Mouse (Mus musculus) layer of hippocampus, adult 8-10 months (tissue): ENCODE measurements around the gene Megf6. TPM values are rescaled to one million over a fixed set of nuclear protein-coding genes. Genes with fewer than 3 reads are reported as not detected.

Experiments used
- DNase-seq, 2 experiments: peaks; one replicate each; pipeline ENCODE4 v3.0.0; 2022; ENCODE audit warnings: low spot score in 2 of 2
- total RNA-seq, 4 experiments: library from RNA; stranded (reverse); gene quantifications; 2 replicates each; pipeline ENCODE4 v1.2.4; 2022

Gene Megf6
- total RNA-seq, 4 experiments from 2014 or later = 5.3 to 7.2 (median 5.7) TPM

- no peak for DNase-seq
Observed at GRCm38 (mm10) chr4:154249316-154249715, 78.8 kb downstream of the Megf6 start.

- DNase-seq = peak; percentile 54 to 68
Observed at GRCm38 (mm10) chr4:154252537-154253255, 82.2 kb downstream of the Megf6 start.

GRCm38 (mm10) chr4:154260755-154261154 lies 90.2 kb downstream of the Megf6 start:
- no peak for DNase-seq

GRCm38 (mm10) chr4:154262071-154262470 lies 91.5 kb downstream of the Megf6 start:
- no peak for DNase-seq

GRCm38 (mm10) chr4:154267511-154267910 lies 97.0 kb downstream of the Megf6 start:
- no peak for DNase-seq

- DNase-seq = no peak
Observed at GRCm38 (mm10) chr4:154269520-154269919, 99.0 kb downstream of the Megf6 start.

- DNase-seq = peak in 1 of 2 experiments; percentile 55
Observed at GRCm38 (mm10) chr4:154273000-154273399, 102.5 kb downstream of the Megf6 start.

GRCm38 (mm10) chr4:154279481-154279880 lies 109.0 kb downstream of the Megf6 start:
- DNase-seq = no peak

- no peak for DNase-seq
Observed at GRCm38 (mm10) chr4:154283671-154284070, 113.1 kb downstream of the Megf6 start.

- no peak for DNase-seq
Observed at GRCm38 (mm10) chr4:154293735-154294201, 123.2 kb downstream of the Megf6 start.

- DNase-seq = no peak
Observed at GRCm38 (mm10) chr4:154294262-154294731, 123.8 kb downstream of the Megf6 start.

GRCm38 (mm10) chr4:154297761-154298160 lies 127.2 kb downstream of the Megf6 start:
- DNase-seq = no peak

GRCm38 (mm10) chr4:154299541-154300271 lies 129.2 kb downstream of the Megf6 start:
- DNase-seq = no peak

- DNase-seq = peak; percentile 22 to 46
Observed at GRCm38 (mm10) chr4:154301466-154301881, 130.9 kb downstream of the Megf6 start, which contains the start of gene Arhgef16. Gene Arhgef16, minus strand, starts transcription at chr4:154301676.

GRCm38 (mm10) chr4:154309131-154309530 lies 138.6 kb downstream of the Megf6 start:
- DNase-seq = no peak

- DNase-seq = no peak
Observed at GRCm38 (mm10) chr4:154310576-154311262, 140.2 kb downstream of the Megf6 start.

GRCm38 (mm10) chr4:154312143-154312812 lies 141.7 kb downstream of the Megf6 start:
- DNase-seq = no peak

GRCm38 (mm10) chr4:154312935-154313621 lies 142.5 kb downstream of the Megf6 start:
- DNase-seq = peak; percentile 39 to 73

GRCm38 (mm10) chr4:154313622-154313967 lies 143.1 kb downstream of the Megf6 start:
- DNase-seq = no peak
